Mouse (Mus musculus) MEL (cell line): ENCODE measurements at regions not wholly inside any gene's neighbourhood (a gene's known extent, or its start where the extent isn't known, plus 50 kb on each side); places are given as distances from the start of the nearest gene placed in this dataset.

Experiments used
- DNase-seq: peaks from one replicate; pipeline ENCODE4 v3.0.0; 2011; ENCODE audit warnings: low read depth, low spot score
- H3K27ac ChIP-seq: 2 replicates; pipeline ENCODE4 v1.5.1; 2012; ENCODE audit warnings: low read depth, mild to moderate bottlenecking, control low read depth, low read length, moderate library complexity; ENCODE audit not compliant: control insufficient read depth
- H3K27me3 ChIP-seq, 2 experiments: fragments of 150-350 bp in 1 of 2; sonication (generic) in 1 of 2; 2 replicates each; pipeline ENCODE4 v1.6.1; 2012; ENCODE audit warnings: low read length in 2 of 2, mild to moderate bottlenecking in 2 of 2, improper control_type of control experiment in 1 of 2, moderate library complexity in 1 of 2; ENCODE audit not compliant: insufficient read depth in 2 of 2, control insufficient read depth in 1 of 2
- H3K36me3 ChIP-seq, 2 experiments: 2 replicates each; pipeline ENCODE4 v1.6.1; 2012 to 2014; ENCODE audit warnings: low read length in 2 of 2, improper control_type of control experiment in 1 of 2, inconsistent platforms in 1 of 2, mild to moderate bottlenecking in 1 of 2; ENCODE audit not compliant: insufficient read depth in 2 of 2, control insufficient read depth in 1 of 2
- H3K4me1 ChIP-seq, 2 experiments: fragments of 150-350 bp in 1 of 2; sonication (generic) in 1 of 2; 2 replicates each; pipeline ENCODE4 v1.6.1; 2012; ENCODE audit warnings: low read length in 2 of 2, improper control_type of control experiment in 1 of 2, mild to moderate bottlenecking in 1 of 2; ENCODE audit not compliant: insufficient read depth in 2 of 2, control insufficient read depth in 1 of 2
- H3K4me3 ChIP-seq, 2 experiments: fragments of 150-350 bp in 1 of 2; sonication (generic) in 1 of 2; 2 replicates each; pipeline ENCODE4 v1.5.1; 2012; ENCODE audit warnings: low read depth in 2 of 2, low read length in 2 of 2, mild to moderate bottlenecking in 2 of 2, moderate library complexity in 2 of 2, control low read depth in 1 of 2, improper control_type of control experiment in 1 of 2; ENCODE audit not compliant: control insufficient read depth in 1 of 2, insufficient read depth in 1 of 2
- H3K79me2 ChIP-seq: 2 replicates; pipeline ENCODE4 v1.6.1; 2012; ENCODE audit warnings: mild to moderate bottlenecking, low read length, moderate library complexity; ENCODE audit not compliant: control insufficient read depth, poor library complexity, insufficient read depth
- H3K9ac ChIP-seq: 2 replicates; pipeline ENCODE4 v1.6.1; 2012; ENCODE audit warnings: low read depth, mild to moderate bottlenecking, control low read depth, low read length, moderate library complexity; ENCODE audit not compliant: control insufficient read depth, poor library complexity, severe bottlenecking
- H3K9me3 ChIP-seq: fragments of 150-350 bp; sonication (generic); replicated peaks from 2 replicates; pipeline ENCODE4 v1.6.1; 2012; ENCODE audit warnings: mild to moderate bottlenecking, low read length, improper control_type of control experiment, moderate library complexity; ENCODE audit not compliant: insufficient read depth
- JUND ChIP-seq: IDR thresholded peaks from 2 replicates; pipeline ENCODE4 v1.6.1; 2011; ENCODE audit warnings: low read depth, mild to moderate bottlenecking, improper control_type of control experiment, low read length
- NRF1 ChIP-seq: IDR thresholded peaks from 2 replicates; pipeline ENCODE4 v1.6.1; 2014; ENCODE audit warnings: low read depth, mild to moderate bottlenecking, inconsistent platforms, low read length, improper control_type of control experiment, moderate library complexity; ENCODE audit not compliant: poor library complexity, insufficient read depth, severe bottlenecking
- POLR2AphosphoS2 ChIP-seq: IDR thresholded peaks from 2 replicates; pipeline ENCODE4 v1.6.1; 2011; ENCODE audit warnings: low read length, improper control_type of control experiment
- SIN3A ChIP-seq: IDR thresholded peaks from 2 replicates; pipeline ENCODE4 v1.6.1; 2012; ENCODE audit warnings: low read length, improper control_type of control experiment, inconsistent platforms
- ZMIZ1 ChIP-seq: IDR thresholded peaks from 2 replicates; pipeline ENCODE4 v1.6.1; 2012; ENCODE audit warnings: low read depth, mild to moderate bottlenecking, inconsistent platforms, low read length, improper control_type of control experiment, moderate library complexity

DNA sequence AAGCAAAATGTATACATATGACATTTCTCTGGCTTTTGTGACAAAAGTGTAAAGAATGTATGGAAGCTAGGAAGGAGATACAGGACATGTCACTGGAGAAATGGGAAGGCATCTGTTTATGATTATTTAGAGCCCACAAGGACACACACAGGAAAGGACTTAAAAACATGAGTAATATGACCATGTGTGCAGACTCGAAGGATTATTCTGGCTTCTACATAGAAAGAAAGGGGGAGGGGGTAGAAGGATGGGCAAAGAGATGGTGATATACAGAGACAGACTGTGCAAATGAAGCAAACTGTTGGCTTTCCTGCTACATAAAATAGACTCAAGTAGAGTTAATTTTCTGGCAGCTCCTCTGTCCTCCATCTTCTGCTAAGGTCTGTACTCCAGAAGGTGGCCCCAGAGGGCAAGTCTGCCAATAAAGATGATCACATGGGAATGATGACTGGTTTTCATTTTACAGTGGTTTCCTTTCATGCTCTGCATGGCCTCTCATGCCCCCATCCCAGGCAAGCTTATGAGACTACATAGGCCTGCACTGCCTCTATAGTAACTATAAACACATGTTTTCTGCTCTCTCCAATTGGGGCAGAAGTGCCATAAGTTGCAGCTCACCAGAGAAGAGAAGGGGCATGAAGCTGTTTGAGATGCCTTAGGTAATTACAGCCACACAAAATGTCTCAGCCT, 263.4 kb upstream of the Kif18a start:
- Histone ChIP-seq H3K9me3 (no peaks in the 10 kb centered on the region), H3K4me3 (no peak overlapping the region), H3K4me1 (no peaks in the 10 kb centered on the region), H3K27me3 (no peaks in the 10 kb centered on the region), H3K27ac (no peak overlapping the region), H3K36me3 (no peaks in the 10 kb centered on the region), H3K79me2 (no peaks in the 10 kb centered on the region), H3K9ac (no peak overlapping the region)
- TF ChIP-seq SIN3A: no peak
- no peak for TF ChIP-seq JUND
- no peak for TF ChIP-seq POLR2AphosphoS2
- no peak for DNase-seq

DNA sequence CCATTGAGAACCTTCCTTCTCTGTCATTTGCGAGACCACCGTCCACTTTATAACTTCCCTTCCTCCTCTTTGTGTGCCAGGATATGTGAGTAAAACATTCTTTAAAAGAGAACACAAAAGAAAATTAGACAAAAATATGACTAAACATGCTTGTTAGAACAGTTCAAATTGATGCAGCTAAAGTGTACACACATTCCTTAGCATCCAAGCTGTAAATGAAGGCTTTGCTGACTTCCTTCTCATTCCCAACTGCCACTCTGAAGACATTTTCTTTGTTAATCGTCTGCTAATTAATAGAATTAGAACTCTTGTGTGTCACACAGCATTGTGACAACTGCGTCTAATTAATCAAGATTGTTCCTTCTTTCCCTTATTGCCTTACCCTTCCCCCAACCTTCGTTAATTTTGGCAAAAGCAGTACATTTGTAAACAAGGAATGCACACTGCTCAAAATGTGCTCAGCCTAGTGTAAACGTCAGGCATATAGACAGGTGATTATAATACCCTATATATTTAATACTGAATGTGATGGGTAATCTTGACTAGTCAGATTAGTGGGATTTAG, 242.3 kb upstream of the Kif18a start:
- H3K4me3 ChIP-seq: no peak overlapping the region
- TF ChIP-seq ZMIZ1 (no peak), NRF1 (no peak)
- no peaks in the 10 kb centered on the region for H3K9me3 ChIP-seq
- H3K27me3 ChIP-seq: no peaks in the 10 kb centered on the region
- no peaks in the 10 kb centered on the region for H3K79me2 ChIP-seq
- DNase-seq: no peak
- no peak overlapping the region for H3K27ac ChIP-seq
- H3K9ac ChIP-seq: no peak overlapping the region
- no peaks in the 10 kb centered on the region for H3K4me1 ChIP-seq
- no peaks in the 10 kb centered on the region for H3K36me3 ChIP-seq
